In the genomic region with DNA sequence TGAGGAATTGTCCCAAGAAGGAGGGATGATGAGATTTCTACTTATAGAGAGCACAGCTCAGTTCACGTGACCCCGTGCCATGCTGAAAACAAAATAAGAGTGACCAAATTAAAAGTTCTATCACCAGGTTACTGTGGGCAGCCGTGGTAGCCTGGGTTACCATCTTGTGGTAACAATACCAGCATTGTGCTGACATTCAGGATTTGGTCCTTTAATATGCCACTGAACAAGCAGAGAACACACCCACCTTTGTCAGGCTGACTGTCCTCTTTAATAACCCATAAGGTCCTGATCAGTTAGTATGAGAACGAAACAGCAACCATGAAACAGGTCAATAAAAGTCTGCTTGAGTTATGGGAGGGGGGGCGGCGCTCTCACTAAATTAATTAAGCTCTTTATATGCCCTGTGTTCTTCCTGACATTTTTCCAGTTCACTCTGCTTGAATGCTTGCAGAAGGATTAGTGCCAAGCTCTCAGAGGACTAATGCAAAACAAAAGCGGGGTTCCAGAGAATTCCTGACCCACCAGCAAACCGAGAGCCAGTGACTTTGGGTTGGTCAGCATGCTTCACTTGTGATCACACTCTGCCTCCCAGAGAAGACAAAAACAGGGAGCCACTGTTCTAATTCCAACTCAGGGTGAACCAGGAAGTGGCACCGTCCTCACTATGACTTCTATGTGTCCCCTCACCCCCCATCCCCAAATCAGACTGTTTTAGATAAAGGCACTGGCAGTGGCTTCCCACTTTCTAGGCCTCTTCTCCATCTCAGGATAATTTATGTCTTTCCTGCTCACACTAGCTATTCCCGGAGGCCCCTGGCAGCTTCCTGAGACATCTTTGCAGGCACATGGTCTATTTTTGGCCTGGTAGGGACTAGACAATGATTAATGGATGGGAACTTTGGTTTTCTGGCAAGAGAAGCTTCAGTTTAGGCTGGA, we compare ENCODE assay signal across 8 mouse cellular contexts. TPM values are rescaled to one million over a fixed set of nuclear protein-coding genes. Genes with fewer than 3 reads are reported as not detected.
DNase-seq lines count a peak whose midpoint lies in the region; ATAC-seq and TF ChIP-seq lines count a peak whose summit lies in the region.

No protein-coding gene starts in this region.

- no peaks in the 10 kb centered on the region for H3K9me3 ChIP-seq in lung, embryonic 16.5 days (ENCODE audit: control insufficient read depth, low read length)

- H3K4me3 ChIP-seq in lung, embryonic 16.5 days (ENCODE audit: low read length), result no peak overlapping the region
- H3K4me3 ChIP-seq in lung, adult 2 months (replicated peaks; ENCODE audit: extremely low read depth, low read depth, low read length), result no peak overlapping the region

- H3K4me2 ChIP-seq in lung, embryonic 16.5 days (ENCODE audit: low read depth, low read length), result no peak overlapping the region

- 61% methylated on average over 10 of the region's 10 CpGs for WGBS in lung, embryonic 16.5 days
- 62% methylated on average over 10 of the region's 10 CpGs for WGBS in lung, adult 2 months

- TF ChIP-seq CTCF in lung, adult 2 months (IDR thresholded peaks at IDR 0.05; ENCODE audit: insufficient read depth, low read length), result no peak

- H3K27ac ChIP-seq in lung, embryonic 16.5 days (ENCODE audit: low read length), result peak overlapping the region; percentile 45; the same call in 1 of the 2 replicates

- peak; percentile 49 for DNase-seq in adrenal gland, postnatal 14 days
- no peak for DNase-seq in adrenal gland, postnatal 25 days
- no peak for DNase-seq in lung, adult 2 months
- DNase-seq in kidney, postnatal 14 days, result peak; percentile 77
- DNase-seq in skeletal muscle tissue, adult 2 months (ENCODE audit: low read depth, low spot score), result peak; percentile 67
- DNase-seq in testis, postnatal 14 days (ENCODE audit: low spot score), result no peak
- no peak for DNase-seq in right cerebral cortex, postnatal 25 days

- H3K9ac ChIP-seq in lung, embryonic 16.5 days (ENCODE audit: low read length), result peak overlapping the region; percentile 20; the same call in 1 of the 2 replicates

- H3K36me3 ChIP-seq in lung, embryonic 16.5 days (ENCODE audit: control insufficient read depth, insufficient read depth, low read length), result no peaks in the 10 kb centered on the region

- ATAC-seq in lung, embryonic 16.5 days (ENCODE audit: low read depth), result 0 out of 2 replicates have a peak, but pooled peaks have one; percentile 43

- peaks cover 3% of the 10 kb centered on the region; the same call in 1 of the 2 replicates for H3K4me1 ChIP-seq in lung, embryonic 16.5 days (replicated peaks; ENCODE audit: control insufficient read depth, insufficient read depth, low read length)
- no peaks in the 10 kb centered on the region; the same call in 1 of the 2 replicates for H3K4me1 ChIP-seq in lung, adult 2 months (ENCODE audit: control insufficient read depth, insufficient read depth, low read length)

- TF ChIP-seq POLR2A in lung, adult 2 months (IDR thresholded peaks at IDR 0.05; ENCODE audit: borderline replicate concordance, extremely low read depth, low read depth, low read length), result no peak

- no peaks in the 10 kb centered on the region for H3K27me3 ChIP-seq in lung, embryonic 16.5 days (ENCODE audit: control insufficient read depth, insufficient read depth, low read depth, low read length)

RNA-seq across cellular contexts. Expression of gene Cpeb4, which starts 41.5 kb away (rescaled TPM):
- 93.1 and 152 TPM in 2 replicates for total RNA-seq in adrenal gland, postnatal 14 days (2021)
- total RNA-seq in adrenal gland, postnatal 25 days (2021), result 77.0 and 92.2 TPM in 2 replicates
- 3.5 and 4.4 TPM in 2 replicates for polyA plus RNA-seq in lung, embryonic 16.5 days (2015; fragmentation: Nextera tagmentation; extraction: Ambion mirVana)
- polyA plus RNA-seq in lung, adult 2 months (2012; rRNA removed), result 13.4 and 17.4 TPM in 2 replicates

Comparison
In these comparisons a context has a peak if more than half of its experiments do, and no peak if none do; other contexts are left out.
1. DNase-seq: peak in adrenal gland, postnatal 14 days (single experiment), kidney, postnatal 14 days (single experiment) and skeletal muscle tissue, adult 2 months (single experiment); none in adrenal gland, postnatal 25 days (single experiment), lung, adult 2 months (single experiment), testis, postnatal 14 days (single experiment) and right cerebral cortex, postnatal 25 days (single experiment).